Mouse (Mus musculus) forebrain, embryonic 13.5 days (tissue): ENCODE data around the gene Il4. TPM values are rescaled to one million over a fixed set of nuclear protein-coding genes. Genes with fewer than 3 reads are reported as not detected.

Experiments used
- polyA plus RNA-seq: library from polyadenylated mRNA; unstranded; fragments of >200 nt; fragmentation: Nextera tagmentation; extraction: Ambion mirVana; gene quantifications from 2 replicates; pipeline ENCODE4 v1.2.1, GENCODE M21; 2015

Il4 gene
- polyA plus RNA-seq, 1 experiment from 2014 or later: 1.8 TPM

Other genes starting within 250 kb of the Il4 start
- gene Leap2, start 195.5 kb downstream of the Il4 start, polyA plus RNA-seq: 0.49 TPM in 1 of 2 replicates, not detected in the other
- gene Uqcrq, start 187.8 kb downstream of the Il4 start, polyA plus RNA-seq: 677 and 698 TPM in 2 replicates
- 2.1 and 2.7 TPM in 2 replicates for gene Gdf9, start 187.6 kb downstream of the Il4 start, polyA plus RNA-seq
- gene Gm10447, start 161.6 kb downstream of the Il4 start, polyA plus RNA-seq: not detected in 2 replicates
- 1.2 and 1.3 TPM in 2 replicates for gene Shroom1, start 161.5 kb downstream of the Il4 start, polyA plus RNA-seq
- gene Gm9837, start 148.2 kb downstream of the Il4 start, polyA plus RNA-seq: not detected in 2 replicates
- gene Gm9945, start 138.5 kb downstream of the Il4 start, polyA plus RNA-seq: not detected in 2 replicates
- gene Sowaha, start 138.4 kb downstream of the Il4 start, polyA plus RNA-seq: 0.97 and 1.1 TPM in 2 replicates
- gene Sept8, start 99.4 kb downstream of the Il4 start, polyA plus RNA-seq: 17.1 and 17.9 TPM in 2 replicates
- gene Kif3a, start 51.3 kb downstream of the Il4 start, polyA plus RNA-seq: 199 and 202 TPM in 2 replicates
- gene Il13, start 16.0 kb upstream of the Il4 start, polyA plus RNA-seq: not detected in 2 replicates
- gene Rad50, start 88.7 kb upstream of the Il4 start, polyA plus RNA-seq: 17.7 and 18.2 TPM in 2 replicates
- not detected in 2 replicates for gene Il5, start 102.1 kb upstream of the Il4 start, polyA plus RNA-seq
- gene Irf1, start 151.3 kb upstream of the Il4 start, polyA plus RNA-seq: 2.6 and 2.7 TPM in 2 replicates
- not detected in 2 replicates for gene Gm17334, start 154.5 kb upstream of the Il4 start, polyA plus RNA-seq
- gene Gm12216, start 240.6 kb upstream of the Il4 start, polyA plus RNA-seq: 0.41 TPM in 1 of 2 replicates, not detected in the other